In the genomic region with DNA sequence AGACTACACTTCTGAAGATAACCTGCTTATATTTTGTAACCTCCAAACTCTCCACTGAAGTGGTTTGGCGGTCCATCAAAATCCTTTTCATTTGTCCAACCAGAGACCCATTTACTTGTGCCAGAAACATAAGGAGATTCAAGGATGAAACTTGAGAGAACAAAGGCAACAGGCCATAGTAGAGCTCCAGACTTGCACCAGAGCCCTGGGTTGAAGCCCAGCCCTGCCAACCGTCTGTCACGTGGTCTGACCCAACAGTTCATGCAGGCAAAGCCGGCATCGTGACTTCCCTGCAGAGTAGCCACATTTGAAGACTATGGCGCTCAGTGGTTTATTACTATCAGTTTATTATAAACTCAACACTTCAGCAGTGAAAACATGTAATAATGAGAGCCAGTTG, we compare ENCODE assay signal across 22 mouse cellular contexts. TPM values are rescaled to one million over a fixed set of nuclear protein-coding genes. Genes with fewer than 3 reads are reported as not detected.
A peak's percentile ranks its signal among the peaks of the same experiment; 100 is the strongest.
DNase-seq lines count a peak whose midpoint lies in the region; ATAC-seq and TF ChIP-seq lines count a peak whose summit lies in the region.
"Had no signal": no experiment of that assay in that cellular context is flagged by ENCODE, and none has a peak within 500 bp of the region (broad histone marks: within the 10 kb centered on the region; RNA-seq: fewer than 3 reads in every experiment).

No protein-coding gene starts in this region.

- TF ChIP-seq POLR2A in heart, adult 2 months (IDR thresholded peaks at IDR 0.05; ENCODE audit: insufficient read depth, low read depth, low read length), result no peak
- TF ChIP-seq POLR2A in brain, embryonic 14.5 days (IDR thresholded peaks at IDR 0.05; ENCODE audit: borderline replicate concordance, extremely low read depth, insufficient read depth, insufficient read length, poor library complexity, severe bottlenecking), result no peak

- peak; percentile 30 to 39 for DNase-seq in cerebellum, adult 18-20 months
- DNase-seq in cerebellum, adult 11 months, result no peak
- DNase-seq in heart, adult 2 months, result peak in 1 of 2 experiments; percentile 61
- DNase-seq in heart, postnatal 4 days, result no peak
- no peak for DNase-seq in limb, embryonic 10.5 days (ENCODE audit: low spot score)
- DNase-seq in brain, embryonic 14.5 days (ENCODE audit: low read depth), result peak; percentile 31
- DNase-seq: B cell, adult 2 months; midbrain, embryonic 14.5 days; thymus, postnatal 36 days had no signal

- H3K4me1 ChIP-seq in heart, adult 2 months (ENCODE audit: control insufficient read depth, insufficient read depth, low read length), result peaks cover 14% of the 10 kb centered on the region
- H3K4me1 ChIP-seq in limb, embryonic 15.5 days, result peaks cover 29% of the 10 kb centered on the region
- no peaks in the 10 kb centered on the region for H3K4me1 ChIP-seq in limb, embryonic 10.5 days

- H3K4me3 ChIP-seq in heart, adult 2 months, result no peak overlapping the region
- H3K4me3 ChIP-seq in limb, embryonic 15.5 days, result no peak overlapping the region
- no peak overlapping the region for H3K4me3 ChIP-seq in limb, embryonic 10.5 days
- H3K4me3 ChIP-seq: forebrain, embryonic 15.5 days; hindbrain, embryonic 13.5 days; kidney, embryonic 15.5 days; lung, embryonic 15.5 days; myocyte had no signal

- no peak for TF ChIP-seq CTCF in heart, adult 2 months (IDR thresholded peaks at IDR 0.05)
- TF ChIP-seq CTCF in brain, embryonic 14.5 days (IDR thresholded peaks at IDR 0.05; ENCODE audit: borderline replicate concordance, extremely low read depth, insufficient read depth, insufficient read length), result no peak

- no peak overlapping the region for H3K9ac ChIP-seq in heart, adult 2 months (ENCODE audit: low read depth, low read length)
- no peak overlapping the region for H3K9ac ChIP-seq in limb, embryonic 15.5 days
- H3K9ac ChIP-seq: forebrain, embryonic 15.5 days; hindbrain, embryonic 13.5 days; kidney, embryonic 15.5 days; lung, embryonic 15.5 days had no signal

- TF ChIP-seq EP300 in heart, adult 2 months (IDR thresholded peaks at IDR 0.05; ENCODE audit: insufficient read depth, low read depth, low read length), result no peak

- H3K27ac ChIP-seq in heart, adult 2 months, result peak overlapping the region; percentile 2; the same call in 1 of the 2 replicates
- H3K27ac ChIP-seq in limb, embryonic 15.5 days, result peak overlapping the region; percentile 43; the same call in 1 of the 2 replicates
- no peak overlapping the region for H3K27ac ChIP-seq in limb, embryonic 10.5 days
- H3K27ac ChIP-seq: forebrain, embryonic 15.5 days; hindbrain, embryonic 13.5 days; kidney, embryonic 15.5 days had no signal

- ATAC-seq in limb, embryonic 15.5 days (ENCODE audit: insufficient number of reproducible peaks, low FRiP score, low TSS enrichment, low read depth), result no peak
- ATAC-seq: forebrain, embryonic 15.5 days had no signal

- no peaks in the 10 kb centered on the region for H3K9me3 ChIP-seq in limb, embryonic 15.5 days
- H3K9me3 ChIP-seq in limb, embryonic 10.5 days (replicated peaks), result no peaks in the 10 kb centered on the region
- H3K9me3 ChIP-seq: forebrain, embryonic 15.5 days; hindbrain, embryonic 13.5 days; kidney, embryonic 15.5 days; lung, embryonic 15.5 days had no signal

- 58% methylated on average over 6 of the region's 6 CpGs for whole genome bisulfite sequencing in heart, adult 2 months
- WGBS in limb, embryonic 15.5 days, result 71% methylated on average over 6 of the region's 6 CpGs
- 87% methylated on average over 6 of the region's 6 CpGs for WGBS in limb, embryonic 10.5 days

- no peaks in the 10 kb centered on the region for H3K27me3 ChIP-seq in heart, adult 2 months (ENCODE audit: control insufficient read depth, insufficient read depth, low read length)
- no peaks in the 10 kb centered on the region for H3K27me3 ChIP-seq in limb, embryonic 15.5 days
- no peaks in the 10 kb centered on the region for H3K27me3 ChIP-seq in limb, embryonic 10.5 days (ENCODE audit: low read depth, poor library complexity, severe bottlenecking)
- H3K27me3 ChIP-seq: forebrain, embryonic 15.5 days; hindbrain, embryonic 13.5 days; kidney, embryonic 15.5 days; lung, embryonic 15.5 days had no signal

- peaks cover 34% of the 10 kb centered on the region for H3K36me3 ChIP-seq in heart, adult 2 months (ENCODE audit: control insufficient read depth, insufficient read depth, low read length)
- H3K36me3 ChIP-seq in limb, embryonic 15.5 days, result no peaks in the 10 kb centered on the region
- H3K36me3 ChIP-seq in limb, embryonic 10.5 days, result no peaks in the 10 kb centered on the region
- H3K36me3 ChIP-seq: forebrain, embryonic 15.5 days; hindbrain, embryonic 13.5 days; kidney, embryonic 15.5 days; lung, embryonic 15.5 days had no signal

- H3K79me2 ChIP-seq in heart, adult 2 months (replicated peaks; ENCODE audit: control insufficient read depth, insufficient read depth, low read length), result peaks cover 8% of the 10 kb centered on the region

- intact Hi-C loops in heart, adult 2 months (cut with DNase I), result no loop called here

- no peak overlapping the region for H3K4me2 ChIP-seq in limb, embryonic 15.5 days
- H3K4me2 ChIP-seq: forebrain, embryonic 15.5 days; hindbrain, embryonic 13.5 days; kidney, embryonic 15.5 days; liver, embryonic 11.5 days; lung, embryonic 15.5 days had no signal

RNA-seq across cellular contexts. Expression of a gene that starts 45.3 kb away (rescaled TPM):
- 10 to 100 TPM; 14.6 to 15.7 TPM for total RNA-seq in heart, adult 2 months (2021)
- polyA plus RNA-seq in heart, adult 2 months (2012; rRNA removed), result 7.4 and 12.1 TPM in 2 replicates
- total RNA-seq in heart, postnatal 4 days (2021), result 10 to 100 TPM; 35.3 to 36.0 TPM
- 8.1 and 8.7 TPM in 2 replicates for polyA plus RNA-seq in limb, embryonic 15.5 days (2015; fragmentation: Nextera tagmentation; extraction: Ambion mirVana)
- polyA plus RNA-seq in limb, embryonic 10.5 days (2016; fragmentation: Nextera tagmentation; extraction: Ambion mirVana), result 4.2 and 4.5 TPM in 2 replicates
- 14.4 and 19.9 TPM in 2 replicates for polyA plus RNA-seq in brain, embryonic 14.5 days (2012; rRNA removed)
- total RNA-seq: neutrophil, adult 5-6 weeks had no signal

RNA-seq across cellular contexts. Expression of a gene that starts 45.5 kb away (rescaled TPM):
- 1 to 10 TPM; 2.2 to 3.3 TPM for total RNA-seq in heart, adult 2 months (2021)
- 3.0 and 5.1 TPM in 2 replicates for polyA plus RNA-seq in heart, adult 2 months (2012; rRNA removed)
- total RNA-seq in heart, postnatal 4 days (2021), result 1 to 10 TPM; 1.6 to 2.8 TPM
- 7.0 and 8.2 TPM in 2 replicates for polyA plus RNA-seq in limb, embryonic 15.5 days (2015; fragmentation: Nextera tagmentation; extraction: Ambion mirVana)
- 4.5 and 6.1 TPM in 2 replicates for polyA plus RNA-seq in limb, embryonic 10.5 days (2016; fragmentation: Nextera tagmentation; extraction: Ambion mirVana)
- polyA plus RNA-seq in brain, embryonic 14.5 days (2012; rRNA removed), result 13.5 and 15.5 TPM in 2 replicates
- total RNA-seq: neutrophil, adult 5-6 weeks had no signal

RNA-seq across cellular contexts. Expression of a gene that starts 51.7 kb away (rescaled TPM):
- not detected for total RNA-seq in heart, adult 2 months (2021)
- polyA plus RNA-seq in heart, adult 2 months (2012; rRNA removed), result not detected in 2 replicates
- not detected for total RNA-seq in heart, postnatal 4 days (2021)
- not detected in 2 replicates for polyA plus RNA-seq in limb, embryonic 15.5 days (2015; fragmentation: Nextera tagmentation; extraction: Ambion mirVana)
- polyA plus RNA-seq in limb, embryonic 10.5 days (2016; fragmentation: Nextera tagmentation; extraction: Ambion mirVana), result not detected in 2 replicates
- polyA plus RNA-seq in brain, embryonic 14.5 days (2012; rRNA removed), result not detected in 2 replicates
- total RNA-seq: heart, adult 18-20 months; layer of hippocampus, postnatal 14 days; left cerebral cortex, postnatal 14 days; neutrophil, adult 5-6 weeks had no signal
- polyA plus RNA-seq: embryonic facial prominence, embryonic 11.5 days; forebrain, embryonic 15.5 days; hindbrain, embryonic 13.5 days; kidney, embryonic 15.5 days; large intestine, adult 2 months; liver, embryonic 11.5 days; lung, embryonic 15.5 days; midbrain, embryonic 14.5 days; myocyte had no signal

Comparison
In these comparisons a context has a peak if more than half of its experiments do, and no peak if none do; other contexts are left out.
1. DNase-seq: peak in cerebellum, adult 18-20 months (2 of 2) and brain, embryonic 14.5 days (single experiment); none in cerebellum, adult 11 months (single experiment), heart, postnatal 4 days (single experiment) and limb, embryonic 10.5 days (single experiment).